Mouse (Mus musculus) left cerebral cortex, adult 11 months (tissue): ENCODE data around the gene Exoc2.

ENCODE experiments used
- DNase-seq: peaks from one replicate; pipeline ENCODE4 v3.0.0; 2022; ENCODE audit warnings: low spot score

Exoc2 gene

DNA sequence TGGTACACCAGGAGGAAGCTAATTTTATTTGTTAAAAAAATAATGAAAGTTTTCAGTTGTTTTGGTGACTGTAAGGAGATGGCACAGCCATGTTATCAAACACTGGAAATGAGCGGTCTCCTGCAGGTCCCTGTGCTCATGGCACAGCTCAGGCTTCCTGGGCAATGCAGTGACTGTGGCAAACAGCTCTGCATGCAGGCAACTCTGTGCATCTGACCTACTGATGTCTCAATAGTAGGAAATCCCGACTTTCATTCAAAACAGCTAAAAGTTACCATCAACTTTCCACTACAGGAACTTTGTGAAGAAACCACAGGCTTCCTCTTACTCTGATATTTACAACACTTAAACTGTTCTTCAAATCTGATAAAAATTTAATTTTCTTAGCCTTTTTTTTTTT lies 154.0 kb downstream of the Exoc2 start:
- no peak for DNase-seq

- no peak for DNase-seq
These were observed 156.5 kb downstream of the Exoc2 start for GRCm38 (mm10) chr13:30817436-30817835.

- no peak for DNase-seq
These were observed 159.6 kb downstream of the Exoc2 start for GRCm38 (mm10) chr13:30814256-30814655.

DNA sequence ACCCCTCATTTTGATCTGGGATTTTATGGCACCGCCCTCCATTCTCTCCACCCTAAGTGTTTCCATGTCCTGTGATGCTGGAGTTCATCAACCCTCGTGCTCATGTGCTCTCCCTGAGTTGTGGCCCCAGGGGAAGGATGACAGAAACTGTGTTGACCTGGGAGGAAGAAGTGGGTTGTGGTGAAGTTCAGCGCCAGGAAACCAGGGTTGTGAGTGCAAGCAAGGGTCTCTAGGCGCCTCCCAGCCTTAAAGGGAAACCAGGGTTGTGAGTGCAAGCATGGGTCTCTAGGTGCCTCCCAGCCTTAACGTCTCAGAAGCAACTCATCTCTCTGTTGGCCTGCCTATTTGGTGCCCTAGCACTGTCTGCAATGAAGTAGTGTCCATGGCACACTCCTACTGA lies 160.4 kb downstream of the Exoc2 start:
- DNase-seq, result no peak

- no peak for DNase-seq
These were observed 164.7 kb downstream of the Exoc2 start for GRCm38 (mm10) chr13:30809240-30809639.

- DNase-seq, result no peak
These were observed 171.4 kb downstream of the Exoc2 start for GRCm38 (mm10) chr13:30802336-30802955.

DNA sequence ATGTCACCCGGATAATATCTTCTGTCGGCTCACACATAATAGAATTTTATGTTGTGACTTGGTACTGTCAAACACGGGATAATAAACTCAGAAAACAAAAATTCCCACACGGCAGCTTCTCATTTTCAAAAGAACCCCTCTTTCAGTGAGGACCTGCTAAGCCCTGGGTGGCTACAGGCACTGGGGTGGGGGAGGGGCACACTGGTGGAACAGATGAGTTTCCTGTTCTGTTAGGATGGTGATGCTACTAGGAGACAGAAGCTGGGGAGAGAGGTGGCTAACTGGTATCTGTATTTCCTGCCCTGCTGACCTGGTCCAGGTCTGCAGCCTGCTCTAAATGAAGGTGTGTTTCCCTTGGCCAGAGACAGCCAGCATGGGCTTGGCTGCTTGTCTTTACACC lies 172.0 kb downstream of the Exoc2 start:
- no peak for DNase-seq

DNA sequence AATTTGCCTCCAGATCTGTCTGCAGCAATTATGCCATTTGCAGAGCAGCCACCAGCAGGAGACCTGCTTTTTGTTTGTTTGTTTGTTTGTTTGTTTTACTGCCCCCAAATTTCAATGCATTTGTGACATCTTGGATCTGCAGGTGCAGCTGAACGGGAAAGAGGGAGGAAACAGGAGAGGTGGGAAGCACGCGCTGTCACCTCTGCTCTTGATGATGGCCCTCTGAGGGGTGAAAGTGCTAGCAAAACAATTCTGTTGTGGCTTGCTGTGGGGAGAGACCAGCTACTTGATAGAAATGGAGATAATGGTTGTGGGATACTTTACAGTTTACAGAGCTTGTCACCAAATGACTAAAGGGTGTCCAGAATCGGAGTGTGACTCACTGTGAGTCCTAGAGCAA lies 177.9 kb downstream of the Exoc2 start:
- no peak for DNase-seq

GRCm38 (mm10) chr13:30793616-30794015 lies 180.3 kb downstream of the Exoc2 start:
- no peak for DNase-seq

GRCm38 (mm10) chr13:30793196-30793595 lies 180.7 kb downstream of the Exoc2 start:
- no peak for DNase-seq

GRCm38 (mm10) chr13:30792741-30793140 lies 181.2 kb downstream of the Exoc2 start:
- no peak for DNase-seq

GRCm38 (mm10) chr13:30792308-30792707 lies 181.6 kb downstream of the Exoc2 start:
- no peak for DNase-seq

DNA sequence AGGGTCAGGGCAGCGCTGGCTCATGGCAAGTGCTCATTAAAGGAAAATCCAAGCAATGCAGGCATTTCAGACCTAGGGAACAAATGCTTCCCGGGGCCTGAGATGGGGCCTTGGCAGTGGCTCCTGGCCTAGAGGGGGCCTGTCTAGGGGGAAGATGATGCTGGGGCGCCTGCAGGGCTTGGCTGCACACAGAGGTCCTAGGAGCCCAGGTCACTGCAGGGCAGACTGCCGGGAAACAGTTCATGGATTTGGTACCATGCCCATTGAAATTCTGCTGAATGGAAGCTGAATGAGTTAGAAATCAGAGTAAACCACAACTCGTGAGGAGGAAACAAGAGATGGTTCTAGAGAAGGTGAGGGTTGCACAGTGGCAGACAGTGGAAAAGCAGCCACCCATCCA lies 183.9 kb downstream of the Exoc2 start:
- DNase-seq, result no peak

DNA sequence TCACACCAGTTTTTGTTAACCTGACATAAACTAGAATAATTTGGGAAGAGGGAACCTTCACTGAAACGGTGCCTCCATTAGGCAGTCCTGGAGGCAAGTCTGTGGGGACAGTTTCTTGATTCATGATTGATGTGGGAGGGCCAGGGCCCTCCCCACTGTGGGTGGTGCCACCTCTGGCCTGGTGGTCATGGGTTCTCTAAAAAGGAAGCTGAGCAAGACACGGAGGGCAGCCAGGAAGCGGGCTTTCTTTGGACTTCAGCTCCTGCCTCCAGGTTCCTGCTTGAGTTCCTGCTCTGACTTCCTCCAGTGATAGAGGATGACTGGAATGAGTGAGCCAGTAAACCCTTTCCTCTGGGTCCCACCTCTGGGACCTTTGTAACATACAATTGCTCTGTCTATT lies 185.5 kb downstream of the Exoc2 start:
- DNase-seq, result no peak

DNA sequence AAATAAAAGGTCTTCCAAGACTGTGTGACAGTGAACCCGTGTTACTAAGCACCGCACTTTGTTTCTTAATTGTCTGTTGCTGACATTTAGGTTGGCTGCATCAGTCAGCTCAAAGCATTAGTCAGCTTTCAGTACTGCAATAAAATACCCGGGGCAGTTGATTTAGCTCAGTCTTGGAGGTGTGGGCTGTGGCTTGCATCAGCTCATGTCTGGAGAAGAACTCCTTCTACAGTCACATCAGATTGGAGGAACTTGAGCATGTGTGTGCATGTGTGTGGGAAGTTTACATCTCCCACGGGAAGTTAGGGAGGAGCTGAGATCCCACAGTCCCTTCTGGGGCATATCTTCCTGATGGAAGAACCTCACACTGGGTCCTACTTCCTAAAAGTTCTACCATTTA lies 185.9 kb downstream of the Exoc2 start:
- no peak for DNase-seq

- DNase-seq, result no peak
These were observed 186.3 kb downstream of the Exoc2 start for GRCm38 (mm10) chr13:30787556-30787955.

DNA sequence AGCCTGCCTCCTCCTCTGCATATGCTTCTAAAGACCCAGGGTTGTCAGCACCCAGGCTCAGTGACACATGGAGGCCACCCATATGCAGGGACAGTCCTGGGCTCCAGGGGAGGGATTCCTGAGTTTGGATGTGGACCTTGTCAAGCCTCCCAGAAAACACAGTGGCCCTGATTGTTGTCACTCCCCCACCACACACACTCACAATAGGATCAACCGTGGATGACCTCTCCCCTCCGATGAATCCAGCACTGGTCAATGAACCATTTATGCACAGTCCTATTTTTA lies 186.9 kb downstream of the Exoc2 start:
- DNase-seq, result no peak

DNA sequence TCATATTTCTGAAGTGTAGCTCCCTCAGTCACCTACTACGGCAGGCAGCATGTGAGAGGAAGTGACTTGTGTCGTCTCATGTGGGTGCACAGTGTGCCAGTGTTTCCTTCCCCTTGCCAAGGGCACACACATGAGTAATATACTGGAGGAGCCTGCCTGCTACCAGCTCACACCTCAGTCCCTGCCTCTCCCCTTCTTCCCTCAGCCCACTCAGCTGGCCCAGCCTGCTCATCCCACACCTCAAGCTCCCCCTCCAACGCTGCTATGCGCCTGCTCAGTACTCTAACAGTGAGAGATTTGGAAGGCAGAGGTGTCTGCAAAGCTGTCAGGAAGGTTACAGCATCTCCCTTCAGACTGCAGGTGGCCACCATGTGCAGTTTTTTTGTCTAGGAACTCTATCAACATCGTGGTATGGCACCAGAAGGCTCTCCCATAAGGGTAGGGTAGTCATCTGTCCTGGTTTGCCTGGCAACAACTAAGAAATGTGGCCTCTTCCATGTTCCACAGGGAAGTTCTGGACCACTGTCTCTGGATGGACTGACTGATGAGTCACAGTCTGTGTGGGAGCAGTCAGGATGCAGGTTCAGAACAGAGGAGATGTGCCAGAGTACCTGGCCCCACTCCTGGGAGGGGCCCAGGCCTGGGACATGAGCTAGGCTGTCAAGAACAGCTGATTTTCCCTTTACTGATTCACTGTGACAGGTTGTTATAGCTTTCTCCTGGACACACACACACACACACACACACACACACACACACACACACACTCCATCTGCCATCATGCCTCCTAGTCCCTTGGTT lies 187.5 kb downstream of the Exoc2 start:
- peak; percentile 68 for DNase-seq

DNA sequence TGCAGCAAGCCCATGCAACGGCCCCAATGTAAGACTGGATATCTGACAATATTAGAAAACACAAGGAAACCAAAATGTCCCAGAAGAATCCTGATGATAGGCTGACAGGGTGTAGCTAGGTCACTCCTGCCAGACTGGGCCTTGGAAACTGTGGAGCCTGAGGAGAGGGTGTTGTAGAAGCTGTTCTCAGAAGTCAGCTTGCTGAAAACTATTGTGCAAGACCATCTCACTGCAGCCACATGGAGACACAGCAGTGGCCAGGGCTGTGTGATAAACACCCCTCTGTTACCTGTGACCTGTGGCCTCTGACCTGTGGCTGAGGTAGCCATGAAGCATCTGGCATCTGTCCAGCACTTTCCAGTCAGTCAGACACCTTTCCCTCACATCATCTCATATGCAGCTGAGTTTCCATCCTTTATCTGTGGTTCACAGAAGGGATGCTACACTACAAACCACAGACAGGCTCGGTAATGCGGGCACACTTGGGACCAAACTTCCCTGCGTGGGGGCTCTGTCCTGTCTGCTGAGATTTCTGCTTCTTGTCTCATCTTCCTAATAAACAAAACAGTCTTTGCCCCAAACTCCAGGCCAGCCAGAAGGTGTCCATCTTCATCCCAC lies 188.4 kb downstream of the Exoc2 start:
- no peak for DNase-seq

DNA sequence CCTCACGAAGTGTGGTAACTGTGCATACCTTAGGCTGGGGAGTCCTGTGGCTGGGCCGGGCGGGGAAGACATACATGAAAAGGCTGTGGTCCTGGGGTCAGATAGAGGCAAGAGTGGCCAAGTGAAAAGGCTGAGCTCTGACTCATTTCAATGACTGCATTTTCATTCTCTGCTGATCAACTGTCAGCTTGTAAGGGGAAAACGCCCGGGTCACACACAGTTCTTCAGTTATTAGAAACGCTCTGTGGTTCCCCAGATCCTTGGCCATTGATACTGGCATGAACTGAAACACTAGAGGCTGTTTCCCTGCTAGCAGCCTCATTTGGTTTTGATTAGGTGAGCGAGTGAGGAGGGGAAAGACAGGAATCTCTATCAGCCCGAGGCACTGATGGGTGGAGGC lies 191.5 kb downstream of the Exoc2 start:
- no peak for DNase-seq

GRCm38 (mm10) chr13:30781905-30782304 lies 192.0 kb downstream of the Exoc2 start:
- DNase-seq, result no peak

DNA sequence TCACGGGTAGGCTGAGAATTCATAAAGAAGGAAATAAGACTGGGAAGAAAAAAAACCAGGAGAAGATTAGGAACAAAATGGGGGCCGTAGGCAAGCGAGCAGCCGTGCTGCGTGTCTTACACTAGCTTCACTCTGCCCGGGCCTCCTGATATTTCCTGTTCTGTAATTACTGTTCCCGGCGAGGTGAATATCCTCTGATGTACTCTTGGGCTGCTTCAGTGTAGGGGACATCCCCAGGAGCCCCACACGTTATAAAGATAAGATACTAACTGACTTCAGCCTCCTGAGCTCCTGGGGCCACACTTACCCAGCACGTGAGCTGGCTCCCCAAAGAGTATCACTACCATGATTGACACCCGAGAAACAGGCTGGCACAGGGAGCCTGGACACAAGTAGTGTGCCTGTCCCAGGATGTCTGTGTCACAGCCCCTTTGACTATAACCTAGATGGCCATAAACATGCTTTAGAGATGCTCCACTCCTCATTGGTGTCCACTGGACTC lies 196.2 kb downstream of the Exoc2 start:
- DNase-seq, result no peak

- no peak for DNase-seq
These were observed 197.9 kb downstream of the Exoc2 start for GRCm38 (mm10) chr13:30776021-30776420.
